ENCODE assay signal across 8 mouse cellular contexts in the genomic region with DNA sequence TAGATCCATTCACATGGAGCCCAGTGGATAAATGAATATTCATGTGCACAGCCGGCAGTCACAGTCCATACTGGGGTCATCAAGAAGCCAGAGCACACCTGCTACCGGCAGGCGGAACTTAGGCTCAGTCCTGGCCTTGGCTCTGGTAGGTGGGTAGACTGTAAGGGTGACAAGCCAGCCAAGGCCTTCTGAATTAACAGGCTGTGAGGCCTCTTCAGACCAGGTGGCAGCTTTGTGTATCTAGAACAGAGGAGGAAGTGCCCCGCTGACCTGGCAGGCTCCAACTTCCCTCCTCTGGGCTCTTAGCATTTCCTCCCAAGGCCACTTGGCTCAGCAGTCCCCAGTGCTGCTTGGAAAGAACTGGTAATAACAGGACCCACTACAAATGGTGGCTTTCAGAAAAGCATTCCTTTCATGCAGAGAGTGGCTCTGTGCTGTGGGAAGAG. TPM values are rescaled to one million over a fixed set of nuclear protein-coding genes. Genes with fewer than 3 reads are reported as not detected.
DNase-seq lines count a peak whose midpoint lies in the region; ATAC-seq lines count a peak whose summit lies in the region.

No protein-coding gene starts in this region.

- WGBS in kidney, embryonic 16.5 days = 45% methylated on average over 4 of the region's 4 CpGs
- WGBS in neural tube, embryonic 13.5 days = 18% methylated on average over 4 of the region's 4 CpGs

- peak overlapping the region; percentile 52 for H3K27ac ChIP-seq in kidney, embryonic 16.5 days (ENCODE audit: low read length)
- peak overlapping the region; percentile 62 for H3K27ac ChIP-seq in neural tube, embryonic 13.5 days (replicated peaks)

- H3K4me1 ChIP-seq in kidney, embryonic 16.5 days (ENCODE audit: insufficient read depth, low read length) = peaks cover 3% of the 10 kb centered on the region
- H3K4me1 ChIP-seq in neural tube, embryonic 13.5 days (replicated peaks) = peaks cover 32% of the 10 kb centered on the region

- no peak overlapping the region for H3K9ac ChIP-seq in kidney, embryonic 16.5 days (replicated peaks; ENCODE audit: low read length)
- H3K9ac ChIP-seq in neural tube, embryonic 13.5 days = no peak overlapping the region

- no peaks in the 10 kb centered on the region for H3K27me3 ChIP-seq in kidney, embryonic 16.5 days (ENCODE audit: insufficient read depth, low read length)
- H3K27me3 ChIP-seq in neural tube, embryonic 13.5 days = no peaks in the 10 kb centered on the region

- no peak overlapping the region for H3K4me2 ChIP-seq in kidney, embryonic 16.5 days (replicated peaks; ENCODE audit: low read depth, low read length)
- H3K4me2 ChIP-seq in neural tube, embryonic 13.5 days = no peak overlapping the region

- H3K9me3 ChIP-seq in kidney, embryonic 16.5 days (ENCODE audit: low read length) = no peaks in the 10 kb centered on the region
- no peaks in the 10 kb centered on the region for H3K9me3 ChIP-seq in neural tube, embryonic 13.5 days

- peak; percentile 56; the same call in 1 of the 2 replicates for ATAC-seq in common myeloid progenitor, adult 5-6 weeks (replicated peaks; ENCODE audit: low read depth, poor library complexity, severe bottlenecking)
- ATAC-seq in kidney, embryonic 16.5 days (ENCODE audit: low FRiP score, low TSS enrichment) = peak; percentile 67
- peak; percentile 56 for ATAC-seq in neural tube, embryonic 13.5 days (ENCODE audit: low read depth)

- DNase-seq in heart, postnatal 25 days (ENCODE audit: low spot score) = peak; percentile 28
- no peak for DNase-seq in heart, postnatal 10 days
- DNase-seq in WW6 (ENCODE audit: low read depth, low spot score) = peak; percentile 52
- no peak for DNase-seq in spleen, adult 12 weeks (ENCODE audit: low spot score)
- DNase-seq in gastrocnemius, adult 18-20 months (ENCODE audit: low spot score) = no peak

- peaks cover 14% of the 10 kb centered on the region; the same call in 1 of the 2 replicates for H3K36me3 ChIP-seq in kidney, embryonic 16.5 days (ENCODE audit: insufficient read depth, low read length)
- peaks cover 10% of the 10 kb centered on the region; the same call in 1 of the 2 replicates for H3K36me3 ChIP-seq in neural tube, embryonic 13.5 days

- intact Hi-C loops in heart, postnatal 25 days (cut with DNase I) = no loop called here
- intact Hi-C loops in heart, postnatal 10 days (cut with DNase I) = no loop called here

- no peak overlapping the region for H3K4me3 ChIP-seq in kidney, embryonic 16.5 days (ENCODE audit: low read length)
- H3K4me3 ChIP-seq in neural tube, embryonic 13.5 days = no peak overlapping the region

RNA-seq across cellular contexts. Expression of gene B9d1, which starts 24.3 kb away (rescaled TPM):
- 10 to 100 TPM in 1 of 2 experiments, 1 to 10 TPM in 1; 8.4 to 10.4 TPM for total RNA-seq in heart, postnatal 25 days (2021)
- 10 to 100 TPM; 10.2 to 10.3 TPM for total RNA-seq in heart, postnatal 10 days (2021)
- total RNA-seq in common myeloid progenitor, adult 5-6 weeks (2017) = 1.3 and 3.1 TPM in 2 replicates
- 47.1 and 53.8 TPM in 2 replicates for polyA plus RNA-seq in kidney, embryonic 16.5 days (2015; fragmentation: Nextera tagmentation; extraction: Ambion mirVana)
- polyA plus RNA-seq in neural tube, embryonic 13.5 days (2015; fragmentation: Nextera tagmentation; extraction: Ambion mirVana) = 36.4 and 36.5 TPM in 2 replicates
- 1 to 10 TPM; 3.8 to 4.0 TPM for total RNA-seq in gastrocnemius, adult 18-20 months (2021)

RNA-seq across cellular contexts. Expression of gene Mapk7, which starts 35.1 kb away (rescaled TPM):
- 1 to 10 TPM; 6.0 to 7.7 TPM for total RNA-seq in heart, postnatal 25 days (2021)
- total RNA-seq in heart, postnatal 10 days (2021) = 10 to 100 TPM; 11.7 to 12.0 TPM
- 16.7 and 20.3 TPM in 2 replicates for total RNA-seq in common myeloid progenitor, adult 5-6 weeks (2017)
- polyA plus RNA-seq in kidney, embryonic 16.5 days (2015; fragmentation: Nextera tagmentation; extraction: Ambion mirVana) = 62.5 and 65.0 TPM in 2 replicates
- 73.6 and 85.1 TPM in 2 replicates for polyA plus RNA-seq in neural tube, embryonic 13.5 days (2015; fragmentation: Nextera tagmentation; extraction: Ambion mirVana)
- total RNA-seq in gastrocnemius, adult 18-20 months (2021) = 1 to 10 TPM; 3.5 to 4.1 TPM

RNA-seq across cellular contexts. Expression of gene Mfap4, which starts 44.1 kb away (rescaled TPM):
- 10 to 100 TPM; 43.3 to 50.0 TPM for total RNA-seq in heart, postnatal 25 days (2021)
- total RNA-seq in heart, postnatal 10 days (2021) = 100 to 1,000 TPM; 112 to 142 TPM
- not detected in 2 replicates for total RNA-seq in common myeloid progenitor, adult 5-6 weeks (2017)
- 164 and 181 TPM in 2 replicates for polyA plus RNA-seq in kidney, embryonic 16.5 days (2015; fragmentation: Nextera tagmentation; extraction: Ambion mirVana)
- polyA plus RNA-seq in neural tube, embryonic 13.5 days (2015; fragmentation: Nextera tagmentation; extraction: Ambion mirVana) = 91.0 and 108 TPM in 2 replicates
- 1 to 10 TPM; 6.5 to 7.4 TPM for total RNA-seq in gastrocnemius, adult 18-20 months (2021)

RNA-seq across cellular contexts. Expression of gene Epn2, which starts 50.2 kb away (rescaled TPM):
- 10 to 100 TPM; 23.7 to 27.0 TPM for total RNA-seq in heart, postnatal 25 days (2021)
- 10 to 100 TPM; 36.5 to 37.4 TPM for total RNA-seq in heart, postnatal 10 days (2021)
- total RNA-seq in common myeloid progenitor, adult 5-6 weeks (2017) = 2.1 TPM in 1 of 2 replicates, not detected in the other
- polyA plus RNA-seq in kidney, embryonic 16.5 days (2015; fragmentation: Nextera tagmentation; extraction: Ambion mirVana) = 25.0 and 26.9 TPM in 2 replicates
- polyA plus RNA-seq in neural tube, embryonic 13.5 days (2015; fragmentation: Nextera tagmentation; extraction: Ambion mirVana) = 53.9 and 56.5 TPM in 2 replicates
- 10 to 100 TPM; 23.2 to 25.1 TPM for total RNA-seq in gastrocnemius, adult 18-20 months (2021)

Comparison
In these comparisons a context has a peak if more than half of its experiments do, and no peak if none do; other contexts are left out.
1. DNase-seq: peak in heart, postnatal 25 days (single experiment) and WW6 (single experiment); none in heart, postnatal 10 days (0 of 2), spleen, adult 12 weeks (single experiment) and gastrocnemius, adult 18-20 months (single experiment).
2. RNA of gene Mfap4, which starts 44.1 kb away (total RNA-seq): 112 to 142 TPM in heart, postnatal 10 days and 43.3 to 50.0 TPM in heart, postnatal 25 days; 6.5 to 7.4 TPM in gastrocnemius, adult 18-20 months and not detected in common myeloid progenitor, adult 5-6 weeks; every median in the first group is over 4 times any median in the second.
3. Peak in every context shown above with its lines, with median percentiles within 50 percentile points of each other: ATAC-seq.